Mouse (Mus musculus) layer of hippocampus, postnatal 14 days (tissue): ENCODE results near the gene Kdr. TPM values are rescaled to one million over a fixed set of nuclear protein-coding genes. Genes with fewer than 3 reads are reported as not detected.

Experiments used
- DNase-seq, 2 experiments: peaks; one replicate each; pipeline ENCODE4 v3.0.0; 2021 to 2022; ENCODE audit warnings: low spot score in 2 of 2, mixed read lengths in 1 of 2
- microRNA-seq, 2 experiments: library from miRNA; unstranded; fragments of <30 nt; microRNA quantifications; one replicate each; pipeline ENCODE4 v1.2.0; 2021
- total RNA-seq, 2 experiments: library from RNA; stranded (reverse); gene quantifications; 2 replicates each; pipeline ENCODE4 v1.2.3; 2021

The Kdr gene
- total RNA-seq, 2 experiments from 2014 or later, result 18.8 to 19.7 TPM

DNA sequence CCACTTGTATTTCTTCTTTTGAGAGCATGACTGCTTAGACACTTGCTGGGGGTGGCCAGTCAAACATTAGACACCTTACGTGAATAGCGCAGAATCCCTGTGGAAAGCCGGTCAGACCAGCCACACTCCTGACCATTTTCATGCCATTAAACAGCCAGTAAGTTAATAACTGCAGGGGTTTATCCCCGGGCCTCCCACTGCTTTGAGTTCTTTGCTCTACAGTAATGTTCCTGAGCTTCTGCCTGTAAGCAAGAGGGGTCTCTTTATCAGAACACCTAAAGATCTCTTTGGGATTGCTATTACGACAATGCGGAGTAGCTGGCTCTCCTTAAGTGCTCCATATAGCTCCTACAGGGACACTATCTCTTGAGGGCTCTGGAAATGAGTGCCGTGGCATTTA lies 58.7 kb downstream of the Kdr start:
- no peak for DNase-seq

DNA sequence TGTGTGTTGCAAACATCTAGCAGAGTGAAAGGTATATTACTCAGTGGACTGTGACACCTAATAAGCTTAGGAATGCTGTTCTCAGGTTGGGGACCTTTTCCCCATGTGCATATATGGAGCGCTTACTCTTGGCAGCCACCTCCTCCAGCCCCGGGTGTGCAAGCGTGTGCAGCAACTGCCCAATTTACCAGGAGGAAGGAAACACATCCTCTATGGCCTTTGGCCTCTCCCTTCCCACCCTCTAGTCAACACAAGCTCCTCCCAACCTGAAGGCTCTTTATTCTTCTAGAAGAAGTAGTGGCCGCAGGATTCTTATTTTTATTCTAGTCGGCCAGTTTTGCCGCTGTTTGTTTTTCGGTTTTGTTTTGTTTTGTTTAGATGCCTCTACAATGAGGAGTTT lies 60.1 kb downstream of the Kdr start:
- DNase-seq, result no peak

DNA sequence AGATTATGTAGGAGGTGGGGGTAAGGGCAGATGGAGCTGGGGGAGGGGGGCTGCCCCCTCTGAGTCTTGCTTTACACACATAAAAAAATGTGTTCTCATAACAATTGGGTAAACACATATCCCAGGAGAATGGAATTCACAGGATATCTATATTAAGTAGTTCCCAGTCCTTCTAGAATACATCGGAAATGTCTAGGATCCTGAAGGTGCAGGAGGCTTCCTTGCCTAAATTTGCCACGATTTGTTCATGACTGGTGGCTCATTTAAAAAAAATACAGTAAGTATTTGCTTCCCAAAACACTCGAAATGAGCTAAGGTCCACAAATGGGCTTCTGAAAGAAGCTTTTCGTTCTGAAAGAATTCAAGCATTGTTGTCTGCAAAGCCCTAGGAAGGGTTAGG lies 61.0 kb downstream of the Kdr start:
- no peak for DNase-seq

DNA sequence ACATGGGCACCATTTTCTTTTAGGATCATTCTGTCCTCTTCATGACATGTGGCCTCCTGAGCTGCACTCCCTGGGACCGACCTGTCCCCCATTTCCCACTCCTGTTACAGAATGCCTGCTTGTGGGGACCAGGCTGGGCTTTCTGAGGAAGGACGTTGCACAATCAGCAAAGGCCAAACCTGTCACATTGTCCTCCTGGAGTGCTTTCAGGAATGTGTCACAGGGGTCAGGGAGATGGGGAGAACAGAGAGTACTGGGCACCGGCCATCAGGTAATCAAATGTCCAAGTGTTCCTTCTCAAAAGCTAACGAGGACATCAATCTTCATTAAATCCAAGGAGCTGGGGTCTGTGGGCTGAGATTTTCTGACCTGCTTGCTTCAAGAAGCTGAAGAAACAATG lies 72.2 kb downstream of the Kdr start:
- DNase-seq, result no peak

DNA sequence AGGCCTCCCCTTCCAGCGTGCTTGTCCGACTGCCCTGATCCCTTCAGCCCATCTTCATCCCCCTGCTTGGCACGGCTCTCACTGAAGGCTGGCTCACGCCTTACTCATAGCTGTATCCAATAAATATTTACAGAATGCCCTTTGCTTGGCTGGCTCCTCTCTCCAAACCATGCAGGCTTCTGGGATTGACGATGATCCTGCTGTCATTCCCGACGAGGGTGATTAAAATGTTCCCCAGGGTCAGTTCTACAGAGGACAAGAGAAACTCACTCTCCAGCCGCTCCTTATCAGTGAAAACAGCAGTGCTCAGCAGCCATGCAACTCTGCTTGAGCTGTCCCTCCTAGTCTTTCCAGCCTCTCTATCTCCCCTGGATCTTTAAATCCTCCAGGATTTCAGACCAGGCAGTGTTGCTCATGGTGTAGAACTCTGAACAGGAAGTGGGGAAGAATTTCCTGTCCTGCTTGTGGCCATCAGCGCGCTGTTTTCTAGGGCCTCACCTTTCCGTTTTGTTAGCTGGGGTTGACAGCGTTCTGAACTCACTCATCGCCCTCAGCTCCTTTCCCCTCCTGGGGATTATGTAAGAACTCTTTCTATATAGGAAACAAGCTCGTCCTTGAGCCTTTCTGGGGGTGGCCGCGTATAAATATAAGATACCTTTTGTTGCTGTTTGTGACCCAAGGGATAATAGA lies 77.9 kb downstream of the Kdr start:
- DNase-seq, result no peak

DNA sequence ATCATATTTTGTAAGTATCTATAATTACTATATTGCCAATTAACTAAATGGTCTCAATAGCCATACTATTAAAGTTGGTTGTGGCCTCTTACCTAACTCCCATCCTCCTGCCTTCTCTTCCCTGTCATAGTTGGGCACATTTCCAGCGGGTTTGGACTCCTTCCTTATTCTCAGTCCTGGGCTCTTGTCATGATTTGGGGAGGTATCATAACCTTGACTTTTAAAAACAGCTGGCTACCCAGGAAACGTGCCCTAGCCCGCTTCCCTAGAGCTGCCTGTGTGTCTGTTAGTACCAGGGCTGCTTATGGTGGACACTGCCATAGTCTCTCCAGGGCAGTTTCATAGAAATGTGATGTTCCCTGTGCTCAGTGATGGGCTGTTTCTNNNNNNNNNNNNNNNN lies 82.9 kb downstream of the Kdr start:
- no peak for DNase-seq

DNA sequence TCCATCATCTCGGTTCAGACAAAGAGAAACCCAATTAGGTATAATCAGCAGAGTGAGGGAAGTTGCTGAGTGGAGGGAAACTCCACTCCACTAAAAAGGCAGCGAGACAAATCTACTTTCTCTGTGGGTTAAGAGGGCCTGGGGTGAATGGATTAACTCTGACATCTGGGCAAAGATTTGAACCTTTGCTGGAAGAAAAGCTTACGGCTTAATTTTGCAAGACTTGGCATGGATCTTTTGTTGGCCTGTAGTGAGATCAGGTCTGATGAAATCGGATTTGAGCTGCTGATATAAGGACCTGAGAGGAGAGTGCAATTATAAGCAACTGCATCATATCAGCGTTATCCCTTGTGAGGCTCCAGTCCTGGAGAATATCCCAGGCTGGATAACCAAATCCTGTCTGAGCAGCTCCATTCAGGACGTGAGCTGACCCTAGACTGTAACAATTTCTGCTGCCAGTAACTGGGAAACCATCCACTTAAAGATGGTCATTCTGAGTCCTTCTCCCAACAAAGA lies 85.2 kb downstream of the Kdr start:
- no peak for DNase-seq

Small RNA genes within 50 kb of the gene (microRNA-seq; reads per million reads assigned to microRNA genes)
- gene Gm25374, result 0 reads per million in 2 experiments

Other genes with a start within 250 kb of the Kdr start
- gene Srd5a3, start 161.8 kb upstream of the Kdr start, total RNA-seq, result 10 to 100 TPM; 20.6 to 23.5 TPM
- gene Tmem165, start 205.4 kb upstream of the Kdr start, total RNA-seq, result 10 to 100 TPM; 39.4 to 40.6 TPM